Mouse (Mus musculus): ENCODE results near the gene Ptprj.
A peak's percentile ranks its signal among the peaks of the same experiment; 100 is the strongest.

Ptprj gene

GRCm38 (mm10) chr2:90580236-90581005 is at the start of gene Ptprj:
TSS of gene Ptprj (minus strand) at chr2:90580647.
- peak; percentile 86 for DNase-seq

GRCm38 (mm10) chr2:90629552-90629951 is 49.1 kb upstream of the Ptprj start:
- no peak for DNase-seq

GRCm38 (mm10) chr2:90628261-90628660 is 47.8 kb upstream of the Ptprj start:
- DNase-seq: no peak

- DNase-seq: peak; percentile 79
Observed at GRCm38 (mm10) chr2:90624920-90625319, 44.5 kb upstream of the Ptprj start.

- DNase-seq: peak; percentile 77
Observed at GRCm38 (mm10) chr2:90624339-90624738, 43.9 kb upstream of the Ptprj start.

GRCm38 (mm10) chr2:90620815-90621214 is 40.4 kb upstream of the Ptprj start:
- no peak for DNase-seq

GRCm38 (mm10) chr2:90619648-90620047 is 39.2 kb upstream of the Ptprj start:
- no peak for DNase-seq

GRCm38 (mm10) chr2:90614651-90615171 is 34.3 kb upstream of the Ptprj start:
- DNase-seq: no peak

- DNase-seq: no peak
Observed at GRCm38 (mm10) chr2:90613591-90613990, 33.1 kb upstream of the Ptprj start.

GRCm38 (mm10) chr2:90613006-90613405 is 32.6 kb upstream of the Ptprj start:
- no peak for DNase-seq

- no peak for DNase-seq
Observed at GRCm38 (mm10) chr2:90611959-90612571, 31.6 kb upstream of the Ptprj start.

GRCm38 (mm10) chr2:90601056-90601455 is 20.6 kb upstream of the Ptprj start:
- no peak for DNase-seq

GRCm38 (mm10) chr2:90588141-90588540 is 7.7 kb upstream of the Ptprj start:
- DNase-seq: no peak

- DNase-seq: no peak
Observed at GRCm38 (mm10) chr2:90584506-90584905, 4.1 kb upstream of the Ptprj start.

GRCm38 (mm10) chr2:90583628-90584131 is 3.2 kb upstream of the Ptprj start:
- DNase-seq: peak; percentile 35

- no peak for DNase-seq
Observed at GRCm38 (mm10) chr2:90582814-90583213, 2.4 kb upstream of the Ptprj start.

- no peak for DNase-seq
Observed at GRCm38 (mm10) chr2:90582311-90582710, 1.9 kb upstream of the Ptprj start.

GRCm38 (mm10) chr2:90581796-90582125 is 1.3 kb upstream of the Ptprj start:
- DNase-seq: peak; percentile 3

- DNase-seq: no peak
Observed at GRCm38 (mm10) chr2:90581006-90581795, 754 bp upstream of the Ptprj start.

GRCm38 (mm10) chr2:90579728-90580235 is 665 bp downstream of the Ptprj start:
- peak; percentile 76 for DNase-seq

GRCm38 (mm10) chr2:90579038-90579727 is 1.3 kb downstream of the Ptprj start:
- peak; percentile 21 for DNase-seq
